8 mouse cellular contexts compared by ENCODE assay signal in the genomic region with DNA sequence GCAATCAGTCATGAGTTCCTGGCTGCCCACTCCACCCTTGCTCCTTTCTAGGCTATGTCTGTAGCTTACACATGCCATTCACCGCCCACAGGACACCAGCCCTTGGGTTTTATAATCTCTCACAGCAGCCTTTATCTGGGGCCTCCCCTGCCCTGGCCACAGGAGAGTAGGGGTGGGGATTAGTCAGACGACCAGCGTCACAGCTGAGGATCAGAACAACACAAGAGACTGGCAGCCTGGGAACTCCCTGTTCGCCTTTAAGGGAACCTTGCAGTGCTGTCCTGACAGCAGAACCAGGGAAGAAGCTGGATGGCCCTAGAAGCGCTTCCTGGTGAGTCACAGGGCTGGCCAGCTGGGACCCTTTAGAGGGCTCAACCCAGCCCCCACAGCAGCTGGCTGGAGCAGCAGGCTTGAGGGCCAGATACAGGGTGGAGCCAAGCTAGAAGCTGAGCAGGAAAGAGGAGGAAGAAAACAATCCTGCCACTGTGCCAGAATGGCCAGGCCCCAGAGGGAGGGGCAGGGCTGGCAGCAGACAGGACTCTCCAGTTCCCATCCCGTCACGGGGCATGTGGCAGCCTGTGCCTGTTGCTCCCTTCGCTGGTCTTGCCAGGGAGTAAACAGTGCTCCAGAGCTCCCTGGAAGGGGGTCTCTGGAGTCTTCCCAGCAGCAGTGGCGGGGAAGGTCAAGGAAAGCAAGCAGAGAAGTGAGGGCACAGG. TPM values are rescaled to one million over a fixed set of nuclear protein-coding genes. Genes with fewer than 3 reads are reported as not detected.
A peak's percentile ranks its signal among the peaks of the same experiment; 100 is the strongest.
DNase-seq lines count a peak whose midpoint lies in the region; ATAC-seq lines count a peak whose summit lies in the region.

No protein-coding gene starts in this region.

- 7% methylated on average over 9 of the region's 9 CpGs for WGBS in heart, embryonic 11.5 days (ENCODE audit: insufficient replicate concordance)
- WGBS in kidney, embryonic 15.5 days = 10% methylated on average over 9 of the region's 9 CpGs
- WGBS in limb, embryonic 15.5 days = 11% methylated on average over 9 of the region's 9 CpGs
- WGBS in midbrain, embryonic 16.5 days = 22% methylated on average over 9 of the region's 9 CpGs

- H3K4me3 ChIP-seq in heart, embryonic 11.5 days (ENCODE audit: low read depth, low read length) = peak overlapping the region; percentile 33
- H3K4me3 ChIP-seq in kidney, embryonic 15.5 days (replicated peaks) = peak overlapping the region; percentile 18
- H3K4me3 ChIP-seq in limb, embryonic 15.5 days = peak overlapping the region; percentile 19
- H3K4me3 ChIP-seq in midbrain, embryonic 16.5 days (ENCODE audit: low read depth, low read length) = no peak overlapping the region

- peaks cover 14% of the 10 kb centered on the region for H3K36me3 ChIP-seq in heart, embryonic 11.5 days (ENCODE audit: control insufficient read depth, insufficient read depth, low read length)
- peaks cover 36% of the 10 kb centered on the region for H3K36me3 ChIP-seq in kidney, embryonic 15.5 days
- peaks cover 35% of the 10 kb centered on the region for H3K36me3 ChIP-seq in limb, embryonic 15.5 days
- no peaks in the 10 kb centered on the region; the same call in 1 of the 2 replicates for H3K36me3 ChIP-seq in midbrain, embryonic 16.5 days (ENCODE audit: control insufficient read depth, insufficient read depth, low read length)

- ATAC-seq in erythroid progenitor cell, adult 5-6 weeks (replicated peaks; ENCODE audit: low FRiP score, poor library complexity, severe bottlenecking) = peak; percentile 86
- peak; percentile 82 for ATAC-seq in heart, embryonic 11.5 days (replicated peaks; ENCODE audit: insufficient number of reproducible peaks, low FRiP score, low TSS enrichment)
- ATAC-seq in kidney, embryonic 15.5 days (replicated peaks; ENCODE audit: low FRiP score) = peak; percentile 92
- ATAC-seq in limb, embryonic 15.5 days (ENCODE audit: insufficient number of reproducible peaks, low FRiP score, low TSS enrichment, low read depth) = peak; percentile 87
- ATAC-seq in midbrain, embryonic 16.5 days = peak; percentile 88

- peak; percentile 99 for DNase-seq in 3T3-L1 (ENCODE audit: low read depth, low spot score)
- DNase-seq in c-Kit-negative CD71-positive TER-119-positive erythroid progenitor cells, embryonic 14.5 days (ENCODE audit: low read depth, low spot score) = peak; percentile 54
- DNase-seq in spleen, postnatal 10 days (ENCODE audit: low spot score in 2 of 2) = peak; percentile 48 to 64

- H3K27ac ChIP-seq in heart, embryonic 11.5 days (ENCODE audit: low read depth, low read length) = peak overlapping the region; percentile 99
- H3K27ac ChIP-seq in kidney, embryonic 15.5 days = peak overlapping the region; percentile 98
- peak overlapping the region; percentile 97 for H3K27ac ChIP-seq in limb, embryonic 15.5 days
- H3K27ac ChIP-seq in midbrain, embryonic 16.5 days (ENCODE audit: low read length) = peak overlapping the region; percentile 73

- H3K4me2 ChIP-seq in heart, embryonic 11.5 days = peak overlapping the region; percentile 67
- peak overlapping the region; percentile 53 for H3K4me2 ChIP-seq in kidney, embryonic 15.5 days
- H3K4me2 ChIP-seq in limb, embryonic 15.5 days = peak overlapping the region; percentile 37
- H3K4me2 ChIP-seq in midbrain, embryonic 16.5 days (ENCODE audit: low read length) = 0 out of 2 replicates have a peak overlapping the region, but pooled peaks have one; percentile 4

- no peaks in the 10 kb centered on the region for H3K27me3 ChIP-seq in heart, embryonic 11.5 days (ENCODE audit: control insufficient read depth, insufficient read depth, low read length)
- no peaks in the 10 kb centered on the region for H3K27me3 ChIP-seq in kidney, embryonic 15.5 days
- no peaks in the 10 kb centered on the region for H3K27me3 ChIP-seq in limb, embryonic 15.5 days
- no peaks in the 10 kb centered on the region for H3K27me3 ChIP-seq in midbrain, embryonic 16.5 days (ENCODE audit: control insufficient read depth, insufficient read depth, low read depth, low read length)

- H3K9ac ChIP-seq in heart, embryonic 11.5 days (ENCODE audit: low read depth, low read length) = peak overlapping the region; percentile 63
- H3K9ac ChIP-seq in kidney, embryonic 15.5 days = 0 out of 2 replicates have a peak overlapping the region, but pooled peaks have one; percentile 41
- H3K9ac ChIP-seq in limb, embryonic 15.5 days = no peak overlapping the region
- H3K9ac ChIP-seq in midbrain, embryonic 16.5 days (ENCODE audit: low read depth, low read length) = no peak overlapping the region; the same call in 1 of the 2 replicates

- no peaks in the 10 kb centered on the region for H3K9me3 ChIP-seq in heart, embryonic 11.5 days (replicated peaks; ENCODE audit: control insufficient read depth, low read length)
- H3K9me3 ChIP-seq in kidney, embryonic 15.5 days (replicated peaks) = no peaks in the 10 kb centered on the region
- no peaks in the 10 kb centered on the region for H3K9me3 ChIP-seq in limb, embryonic 15.5 days
- H3K9me3 ChIP-seq in midbrain, embryonic 16.5 days (replicated peaks; ENCODE audit: control insufficient read depth, low read length, poor library complexity, severe bottlenecking) = no peaks in the 10 kb centered on the region

- peaks cover 78% of the 10 kb centered on the region for H3K4me1 ChIP-seq in heart, embryonic 11.5 days (ENCODE audit: control insufficient read depth, insufficient read depth, low read length)
- peaks cover 64% of the 10 kb centered on the region for H3K4me1 ChIP-seq in kidney, embryonic 15.5 days
- peaks cover 56% of the 10 kb centered on the region for H3K4me1 ChIP-seq in limb, embryonic 15.5 days
- peaks cover 8% of the 10 kb centered on the region; the same call in 1 of the 2 replicates for H3K4me1 ChIP-seq in midbrain, embryonic 16.5 days (ENCODE audit: control insufficient read depth, insufficient read depth, low read length)

RNA-seq across cellular contexts. Expression of gene Tmbim1, which starts 9.8 kb away (rescaled TPM):
- total RNA-seq in erythroid progenitor cell, adult 5-6 weeks (2015; ENCODE audit: low replicate concordance) = not detected in 2 replicates
- 0.45 and 0.90 TPM in 2 replicates for total RNA-seq in erythroid progenitor cell, adult 5-6 weeks (2017; ENCODE audit: low replicate concordance)
- 29.2 and 37.1 TPM in 2 replicates for polyA plus RNA-seq in heart, embryonic 11.5 days (2014; fragmentation: Nextera tagmentation; extraction: Ambion mirVana)
- 25.6 and 31.2 TPM in 2 replicates for polyA plus RNA-seq in kidney, embryonic 15.5 days (2015; fragmentation: Nextera tagmentation; extraction: Ambion mirVana)
- 58.8 and 69.6 TPM in 2 replicates for polyA plus RNA-seq in limb, embryonic 15.5 days (2015; fragmentation: Nextera tagmentation; extraction: Ambion mirVana)
- 6.2 and 8.4 TPM in 2 replicates for polyA plus RNA-seq in midbrain, embryonic 16.5 days (2015; fragmentation: Nextera tagmentation; extraction: Ambion mirVana)

RNA-seq across cellular contexts. Expression of gene Pnkd, which starts 10.9 kb away (rescaled TPM):
- total RNA-seq in erythroid progenitor cell, adult 5-6 weeks (2015; ENCODE audit: low replicate concordance) = 6.5 and 12.2 TPM in 2 replicates
- 0.76 and 1.8 TPM in 2 replicates for total RNA-seq in erythroid progenitor cell, adult 5-6 weeks (2017; ENCODE audit: low replicate concordance)
- 225 and 231 TPM in 2 replicates for polyA plus RNA-seq in heart, embryonic 11.5 days (2014; fragmentation: Nextera tagmentation; extraction: Ambion mirVana)
- polyA plus RNA-seq in kidney, embryonic 15.5 days (2015; fragmentation: Nextera tagmentation; extraction: Ambion mirVana) = 138 and 139 TPM in 2 replicates
- polyA plus RNA-seq in limb, embryonic 15.5 days (2015; fragmentation: Nextera tagmentation; extraction: Ambion mirVana) = 104 and 114 TPM in 2 replicates
- polyA plus RNA-seq in midbrain, embryonic 16.5 days (2015; fragmentation: Nextera tagmentation; extraction: Ambion mirVana) = 117 and 125 TPM in 2 replicates

RNA-seq across cellular contexts. Expression of gene Aamp, which starts 11.1 kb away (rescaled TPM):
- 12.6 and 14.3 TPM in 2 replicates for total RNA-seq in erythroid progenitor cell, adult 5-6 weeks (2015; ENCODE audit: low replicate concordance)
- 17.1 and 26.6 TPM in 2 replicates for total RNA-seq in erythroid progenitor cell, adult 5-6 weeks (2017; ENCODE audit: low replicate concordance)
- polyA plus RNA-seq in heart, embryonic 11.5 days (2014; fragmentation: Nextera tagmentation; extraction: Ambion mirVana) = 173 and 193 TPM in 2 replicates
- 267 and 283 TPM in 2 replicates for polyA plus RNA-seq in kidney, embryonic 15.5 days (2015; fragmentation: Nextera tagmentation; extraction: Ambion mirVana)
- polyA plus RNA-seq in limb, embryonic 15.5 days (2015; fragmentation: Nextera tagmentation; extraction: Ambion mirVana) = 232 and 249 TPM in 2 replicates
- polyA plus RNA-seq in midbrain, embryonic 16.5 days (2015; fragmentation: Nextera tagmentation; extraction: Ambion mirVana) = 205 and 212 TPM in 2 replicates

RNA-seq across cellular contexts. Expression of gene Gpbar1, which starts 17.3 kb away (rescaled TPM):
- not detected in 2 replicates for total RNA-seq in erythroid progenitor cell, adult 5-6 weeks (2015; ENCODE audit: low replicate concordance)
- total RNA-seq in erythroid progenitor cell, adult 5-6 weeks (2017; ENCODE audit: low replicate concordance) = not detected in 2 replicates
- polyA plus RNA-seq in heart, embryonic 11.5 days (2014; fragmentation: Nextera tagmentation; extraction: Ambion mirVana) = 0.83 and 1.0 TPM in 2 replicates
- polyA plus RNA-seq in kidney, embryonic 15.5 days (2015; fragmentation: Nextera tagmentation; extraction: Ambion mirVana) = 1.7 and 2.1 TPM in 2 replicates
- polyA plus RNA-seq in limb, embryonic 15.5 days (2015; fragmentation: Nextera tagmentation; extraction: Ambion mirVana) = 0.18 TPM in 1 of 2 replicates, not detected in the other
- 0.20 and 0.34 TPM in 2 replicates for polyA plus RNA-seq in midbrain, embryonic 16.5 days (2015; fragmentation: Nextera tagmentation; extraction: Ambion mirVana)

RNA-seq across cellular contexts. Expression of gene Arpc2, which starts 59.7 kb away (rescaled TPM):
- total RNA-seq in erythroid progenitor cell, adult 5-6 weeks (2015; ENCODE audit: low replicate concordance) = 228 and 243 TPM in 2 replicates
- 69.4 and 89.7 TPM in 2 replicates for total RNA-seq in erythroid progenitor cell, adult 5-6 weeks (2017; ENCODE audit: low replicate concordance)
- polyA plus RNA-seq in heart, embryonic 11.5 days (2014; fragmentation: Nextera tagmentation; extraction: Ambion mirVana) = 387 and 411 TPM in 2 replicates
- polyA plus RNA-seq in kidney, embryonic 15.5 days (2015; fragmentation: Nextera tagmentation; extraction: Ambion mirVana) = 446 and 449 TPM in 2 replicates
- polyA plus RNA-seq in limb, embryonic 15.5 days (2015; fragmentation: Nextera tagmentation; extraction: Ambion mirVana) = 441 and 463 TPM in 2 replicates
- 434 and 444 TPM in 2 replicates for polyA plus RNA-seq in midbrain, embryonic 16.5 days (2015; fragmentation: Nextera tagmentation; extraction: Ambion mirVana)

Comparison
In these comparisons a context has a peak if more than half of its experiments do, and no peak if none do; other contexts are left out.
1. H3K4me2 ChIP-seq: peak in every context shown above with its lines; median percentile 67 in heart, embryonic 11.5 days; 53 in kidney, embryonic 15.5 days; 37 in limb, embryonic 15.5 days; 4 in midbrain, embryonic 16.5 days.
2. H3K9ac ChIP-seq: peak in heart, embryonic 11.5 days (single experiment) and kidney, embryonic 15.5 days (single experiment); none in limb, embryonic 15.5 days (single experiment) and midbrain, embryonic 16.5 days (single experiment).
3. Peak in every context shown above with its lines, with median percentiles within 50 percentile points of each other: DNase-seq, ATAC-seq and H3K27ac ChIP-seq.